Mouse (Mus musculus) bone marrow, adult 2 months (tissue): Measurements from ENCODE around the gene Srrm4.

Experiments
- CTCF ChIP-seq: fragments of 200-500 bp; IDR thresholded peaks from 2 replicates; pipeline ENCODE4 v1.5.1; 2011; ENCODE audit warnings: low read length, control low read depth; ENCODE audit not compliant: control insufficient read depth, insufficient read depth
- POLR2A ChIP-seq: fragments of 200-500 bp; IDR thresholded peaks from 2 replicates; pipeline ENCODE4 v1.6.1; 2011; ENCODE audit warnings: low read depth, mild to moderate bottlenecking, control low read depth, low read length, borderline replicate concordance; ENCODE audit not compliant: control insufficient read depth

DNA sequence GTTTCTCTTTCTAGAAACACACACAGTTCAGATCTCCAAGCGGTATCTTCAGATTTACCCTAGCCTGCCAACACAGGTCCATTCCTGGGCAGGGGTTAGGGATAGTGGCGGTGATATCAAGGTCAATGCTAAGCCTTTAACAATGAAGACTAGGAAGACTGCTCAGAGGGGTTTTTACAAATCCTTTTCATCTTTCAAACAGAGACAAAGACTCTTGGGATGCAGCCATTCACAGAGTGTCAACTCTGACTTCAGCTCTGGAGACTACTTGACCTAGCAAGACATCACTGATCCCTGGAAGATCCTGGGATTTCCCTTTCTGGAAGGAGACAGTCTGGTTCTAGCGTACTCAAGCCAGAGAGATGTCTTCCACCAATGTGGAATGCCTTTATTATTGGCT, 190.8 kb downstream of the Srrm4 start:
- TF ChIP-seq POLR2A = no peak
- TF ChIP-seq CTCF = no peak
